Mouse (Mus musculus): ENCODE measurements at regions not wholly inside any gene's neighbourhood (a gene's known extent, or its start where the extent isn't known, plus 50 kb on each side); places are given as distances from the start of the nearest gene placed in this dataset.

GRCm38 (mm10) chr13:75631048-75631447 lies 75.5 kb upstream of the Ell2 start:
- no peak for DNase-seq (ENCODE audit: extremely low spot score in 1 of 2, low spot score in 1 of 2)

- DNase-seq (ENCODE audit: extremely low spot score in 1 of 2, low spot score in 1 of 2), result no peak
Observed at GRCm38 (mm10) chr13:75647513-75647912, 59.0 kb upstream of the Ell2 start.

- DNase-seq (ENCODE audit: extremely low spot score in 1 of 2, low spot score in 1 of 2), result no peak
Observed at GRCm38 (mm10) chr13:75651941-75652340, 54.6 kb upstream of the Ell2 start.

GRCm38 (mm10) chr13:75652966-75653365 lies 53.6 kb upstream of the Ell2 start:
- no peak for DNase-seq (ENCODE audit: extremely low spot score in 1 of 2, low spot score in 1 of 2)
